Mouse (Mus musculus) v-Abl transformed pro-B cells (cell line): ENCODE measurements around the gene Cdca7l.

Experiments used
- in situ Hi-C, 2 experiments: fragments of 400-800 bp; cut with MboI; formaldehyde crosslinking; loops; one replicate each; pipeline ENCODE4 v1.15.1; 2025; ENCODE audit not compliant: unreplicated experiment in 2 of 2

Cdca7l gene

DNA sequence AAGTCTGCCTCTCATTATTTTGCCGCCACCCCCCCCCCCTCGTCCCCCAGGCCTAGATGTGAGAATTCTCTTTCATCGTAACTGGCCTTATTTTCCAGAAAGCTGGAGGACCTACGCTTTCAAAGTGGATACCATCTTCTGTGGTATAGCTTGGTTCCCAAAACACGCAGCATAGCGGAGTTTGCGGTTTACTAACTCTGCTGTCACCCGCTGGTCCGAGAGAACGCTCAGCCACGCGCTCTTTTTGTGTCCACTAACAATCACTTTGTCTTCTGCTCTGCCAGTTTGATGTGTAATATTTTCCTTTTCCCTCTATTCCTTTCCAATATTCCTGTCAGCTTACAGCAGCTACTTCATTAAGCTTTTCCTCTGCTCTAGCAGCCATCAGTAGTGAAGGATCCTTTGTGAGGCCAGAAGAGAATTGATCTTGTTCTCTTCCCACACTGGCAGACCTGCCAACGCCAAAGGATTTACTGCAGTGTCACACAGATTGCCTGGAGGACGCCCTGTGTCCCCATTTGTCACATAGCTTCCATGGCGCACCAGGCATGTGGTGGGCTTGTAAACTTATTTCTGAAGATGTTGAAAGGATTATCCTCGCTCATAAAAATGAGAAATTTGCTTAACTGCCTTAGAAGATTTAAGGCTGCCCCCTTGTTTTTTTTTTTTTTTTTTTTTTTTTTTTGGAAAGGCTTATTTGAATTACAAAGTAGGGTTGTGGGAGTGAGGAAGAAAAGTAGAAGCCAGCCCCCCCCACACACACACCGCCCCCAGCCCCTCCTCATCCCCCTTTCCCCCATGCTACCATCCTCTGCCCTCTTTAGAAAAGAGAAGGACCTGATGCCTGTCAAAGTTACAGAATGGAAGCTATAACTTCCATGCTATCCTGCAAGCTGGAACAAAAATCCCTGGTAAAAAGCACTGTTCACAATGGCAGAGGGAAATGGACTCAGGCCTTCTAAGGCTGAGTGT is 4.6 kb downstream of the Cdca7l start:
- in situ Hi-C loops = loop anchor here in 1 of 2 experiments (25.0 kb wide), 1 partner anchor 1054 kb away; no protein-coding TSS in a partner anchor

DNA sequence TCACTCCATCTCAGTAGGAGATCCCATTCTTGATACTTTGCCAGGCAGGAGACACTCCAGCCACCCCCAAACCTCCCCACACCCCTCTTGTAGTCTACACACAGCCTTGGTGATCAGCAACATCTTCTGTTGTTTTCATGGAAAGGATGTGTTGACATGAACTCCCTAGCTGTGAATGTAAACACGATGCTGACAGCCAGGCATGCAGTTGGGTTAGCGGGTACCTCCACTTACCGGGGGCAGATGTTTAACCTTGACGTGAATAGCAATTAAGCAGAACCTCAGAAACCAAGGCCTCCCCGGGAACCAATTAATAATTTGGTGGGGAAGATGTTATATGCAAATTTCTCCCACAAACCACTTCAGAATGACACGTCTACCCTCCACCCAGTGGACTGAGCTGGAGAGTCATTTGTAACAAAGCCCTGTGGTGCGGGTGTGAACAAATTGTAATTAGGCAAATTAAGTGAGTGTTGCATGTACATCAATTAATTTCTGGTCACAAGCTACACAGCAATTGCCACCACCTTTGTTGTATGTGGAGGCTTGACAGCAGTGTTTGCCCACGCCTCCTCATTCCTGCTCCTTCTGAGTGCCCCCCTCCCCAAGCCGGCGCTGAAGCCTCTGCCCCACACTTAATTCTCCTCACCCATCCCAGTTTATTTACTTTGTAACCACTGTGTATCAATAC is 5.4 kb downstream of the Cdca7l start:
- in situ Hi-C loops = loop anchor here in 1 of 2 experiments (25.0 kb wide), 1 partner anchor 1053 kb away; no protein-coding TSS in a partner anchor

DNA sequence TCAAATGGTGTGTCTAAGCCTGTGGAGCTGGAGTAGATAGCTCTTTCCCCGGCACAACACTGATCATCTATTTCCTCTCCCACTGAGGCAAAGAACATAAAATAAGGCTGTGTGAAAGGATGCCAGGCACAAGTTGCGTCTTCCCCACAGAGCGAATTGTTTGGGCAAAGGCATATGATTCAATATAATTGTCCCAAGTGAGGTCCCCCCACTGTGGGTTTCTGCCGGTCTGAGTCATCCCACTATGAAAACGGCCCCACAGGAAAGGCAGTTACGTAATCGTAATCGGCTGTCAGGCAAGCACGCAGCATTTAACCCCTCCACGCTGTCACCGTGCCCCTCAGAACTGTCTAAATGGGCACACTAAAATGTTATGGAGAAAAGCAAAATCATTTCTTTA is 6.0 kb downstream of the Cdca7l start:
- in situ Hi-C loops = loop anchor here in 1 of 2 experiments (25.0 kb wide), 1 partner anchor 1052 kb away; no protein-coding TSS in a partner anchor

DNA sequence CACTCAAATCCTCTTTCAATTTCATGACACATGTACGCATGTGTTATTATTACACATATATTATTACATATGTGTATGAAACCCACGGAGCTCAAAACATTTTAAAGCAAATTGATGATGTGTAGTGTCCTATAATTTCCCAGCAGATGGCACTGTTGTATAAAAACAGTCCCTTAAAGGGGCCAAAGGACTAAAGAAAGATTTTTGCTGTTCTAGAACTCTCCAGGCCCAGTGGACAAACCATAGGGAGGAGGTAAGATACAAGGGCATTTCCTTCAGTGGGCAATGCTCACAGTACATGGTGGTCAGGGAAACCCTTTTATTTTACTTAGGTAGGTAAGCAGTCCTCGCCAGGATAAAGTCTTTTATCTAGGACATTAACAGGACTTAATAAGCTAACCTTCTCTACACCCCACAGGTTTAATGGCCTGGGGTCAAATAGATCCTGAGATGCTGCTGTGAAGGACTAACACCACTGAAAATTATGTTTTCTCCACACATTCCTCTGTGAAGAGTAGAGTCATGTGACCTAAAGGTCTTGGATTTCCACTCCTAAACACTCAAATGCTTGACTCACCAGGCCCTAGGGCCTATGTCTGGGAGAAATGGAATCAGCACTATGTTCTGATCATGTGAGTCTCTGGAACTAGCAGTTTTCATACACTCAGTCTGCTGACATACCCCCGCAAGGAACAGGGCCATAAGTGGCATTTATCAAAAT is 16.2 kb downstream of the Cdca7l start:
- in situ Hi-C loops = loop anchor here (5.0 to 25.0 kb wide), 5 partner anchors 172 to 1042 kb away; partner anchors contain the start of gene Sp4 (in 1 of the 2)

DNA sequence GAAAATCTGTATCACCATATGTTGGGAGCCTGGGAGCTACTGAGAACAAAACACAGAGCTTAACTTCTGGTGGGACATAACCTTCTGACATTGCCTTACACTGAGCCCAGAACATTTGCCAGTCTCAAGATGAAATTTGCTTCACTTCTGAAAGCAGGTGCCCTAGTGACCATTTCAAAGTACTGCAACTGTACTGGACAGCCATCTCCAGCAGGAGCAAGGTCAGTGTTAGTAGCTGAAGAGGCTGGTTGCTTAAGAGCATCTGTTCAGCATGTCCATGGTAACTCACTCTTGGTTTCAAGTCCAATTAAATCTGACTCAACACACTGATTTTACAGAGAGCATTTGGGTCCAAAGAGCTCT is 16.8 kb downstream of the Cdca7l start:
- in situ Hi-C loops = loop anchor here (5.0 to 25.0 kb wide), 5 partner anchors 171 to 1041 kb away; partner anchors contain the start of gene Sp4 (in 1 of the 2)

DNA sequence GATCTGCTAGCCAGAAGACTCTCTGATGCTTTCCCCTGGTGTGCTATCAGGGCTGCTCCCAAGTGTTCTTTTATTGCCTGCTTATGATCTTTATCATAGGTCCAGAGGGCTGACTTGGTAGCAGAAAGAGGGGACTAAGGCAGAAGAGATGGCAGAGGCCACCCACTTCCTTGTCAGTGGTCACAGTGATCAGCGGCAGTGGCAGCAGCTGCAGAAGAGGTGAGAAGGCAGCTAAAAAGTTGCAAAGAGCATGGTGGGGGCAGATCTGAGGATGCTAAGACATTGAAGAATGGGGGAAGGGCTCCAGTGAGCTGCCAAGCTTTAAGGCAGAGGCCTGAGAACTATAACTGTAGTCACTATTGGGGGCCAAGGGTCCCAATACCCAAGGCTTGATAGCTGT is 17.3 kb downstream of the Cdca7l start:
- in situ Hi-C loops = loop anchor here (5.0 to 25.0 kb wide), 5 partner anchors 171 to 1041 kb away; partner anchors contain the start of gene Sp4 (in 1 of the 2)

DNA sequence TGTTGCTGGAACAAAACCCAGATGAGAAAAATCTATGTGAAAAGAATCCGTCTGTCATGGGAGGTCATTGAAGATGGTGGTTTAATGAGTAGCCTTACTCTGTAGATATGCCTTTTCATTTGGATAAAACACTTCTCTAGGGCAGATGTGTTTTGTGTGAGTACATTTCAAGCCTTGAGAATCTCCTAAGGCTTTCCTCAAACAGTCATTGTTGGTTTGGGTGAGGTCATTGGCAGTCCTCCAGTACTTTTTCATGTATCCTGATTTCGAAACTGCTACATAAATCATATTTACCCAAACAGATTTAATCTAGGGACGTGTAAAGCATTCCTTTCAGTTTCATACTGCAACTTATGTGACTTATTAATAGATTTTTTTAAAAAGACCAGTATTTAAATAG is 24.3 kb downstream of the Cdca7l start:
- in situ Hi-C loops = loop anchor here in 1 of 2 experiments (10.0 kb wide), 1 partner anchor 476 kb away; the partner anchor contains the start of gene Sp4

DNA sequence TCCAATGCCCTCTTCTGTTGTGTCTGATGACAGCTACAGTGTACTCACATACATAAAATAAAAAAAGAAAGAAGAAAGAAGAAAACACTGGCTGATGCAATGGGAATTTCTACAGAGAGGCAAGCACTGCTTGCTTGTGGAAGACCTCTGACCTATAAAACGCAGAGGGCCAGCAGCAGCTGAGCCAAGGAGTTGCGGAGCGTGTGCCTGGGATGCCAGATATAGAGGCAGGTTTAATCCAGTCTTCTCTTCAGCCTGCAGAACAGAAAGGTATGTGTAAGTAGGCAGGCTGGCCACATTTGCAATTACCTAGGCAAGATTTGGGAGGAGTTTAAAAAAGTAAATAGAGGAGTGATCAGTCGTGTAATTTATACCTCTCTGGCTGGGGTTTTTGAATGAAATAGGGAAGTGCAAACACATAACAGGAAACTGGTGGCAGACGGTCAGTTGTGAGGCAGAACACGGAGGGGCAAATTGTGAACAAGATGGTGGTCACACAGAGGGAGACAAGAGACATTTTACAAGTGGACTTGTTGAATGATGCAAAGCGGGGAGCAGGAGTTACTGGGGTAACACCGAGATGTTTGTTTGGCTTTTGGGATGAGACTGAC is 27.4 kb downstream of the Cdca7l start:
- in situ Hi-C loops = no loop called here

DNA sequence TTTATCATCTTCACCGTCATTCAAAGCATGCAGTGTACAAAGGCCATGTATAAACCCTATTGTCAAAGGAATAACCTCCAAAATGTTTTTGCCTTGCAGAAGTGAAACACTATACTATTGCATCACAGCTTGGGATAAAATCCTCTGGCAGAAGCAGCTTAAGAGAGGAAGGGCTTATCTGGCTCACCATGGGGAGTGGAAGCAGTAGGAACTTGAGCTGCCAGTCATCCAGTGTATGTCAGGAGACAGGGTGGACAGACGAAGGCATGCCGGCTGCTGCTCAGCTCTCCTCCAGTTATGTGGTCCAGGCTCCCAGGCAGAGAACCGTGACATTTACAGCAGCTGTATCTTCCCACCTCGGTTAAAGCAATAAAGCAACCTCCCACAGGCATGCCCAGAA is 28.1 kb downstream of the Cdca7l start:
- in situ Hi-C loops = no loop called here

DNA sequence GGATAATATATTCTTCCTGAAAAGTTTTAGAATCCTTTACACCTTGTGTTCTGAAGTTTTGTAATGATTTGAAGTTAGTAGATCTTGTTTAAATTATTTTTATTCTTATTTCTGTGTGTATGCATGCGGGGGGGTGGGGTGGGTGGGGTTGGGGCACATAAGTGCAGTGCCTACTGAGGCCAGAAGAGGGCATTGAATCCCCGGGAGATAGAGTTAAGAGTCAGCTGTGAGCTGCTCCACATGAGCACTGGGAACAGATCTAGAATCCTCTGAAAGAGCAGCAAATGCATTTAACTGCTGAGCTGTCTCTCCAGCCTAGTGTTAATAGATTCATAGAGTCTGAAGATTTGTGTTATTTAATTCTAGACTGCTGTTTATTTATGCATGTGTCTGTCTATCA is 30.6 kb downstream of the Cdca7l start:
- in situ Hi-C loops = no loop called here

DNA sequence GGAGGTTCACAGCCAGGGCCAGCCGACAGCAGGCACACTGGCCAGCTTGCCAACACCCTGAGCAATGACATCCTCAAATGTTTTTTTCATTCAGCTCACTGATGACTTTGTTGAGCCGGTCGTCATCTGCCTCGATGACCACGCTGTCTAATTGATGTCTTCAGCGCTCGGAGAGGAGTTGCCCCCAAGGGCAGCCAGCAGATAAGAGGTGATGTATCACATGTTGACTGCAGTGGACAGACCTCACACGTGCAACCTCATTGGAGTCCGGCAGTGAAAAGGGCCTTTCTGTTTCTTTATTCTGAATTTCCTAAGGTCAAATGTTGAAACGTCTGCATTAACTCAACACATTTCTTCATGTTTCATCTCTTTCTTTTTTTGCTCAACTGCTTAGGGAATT is 31.3 kb downstream of the Cdca7l start:
- in situ Hi-C loops = no loop called here

DNA sequence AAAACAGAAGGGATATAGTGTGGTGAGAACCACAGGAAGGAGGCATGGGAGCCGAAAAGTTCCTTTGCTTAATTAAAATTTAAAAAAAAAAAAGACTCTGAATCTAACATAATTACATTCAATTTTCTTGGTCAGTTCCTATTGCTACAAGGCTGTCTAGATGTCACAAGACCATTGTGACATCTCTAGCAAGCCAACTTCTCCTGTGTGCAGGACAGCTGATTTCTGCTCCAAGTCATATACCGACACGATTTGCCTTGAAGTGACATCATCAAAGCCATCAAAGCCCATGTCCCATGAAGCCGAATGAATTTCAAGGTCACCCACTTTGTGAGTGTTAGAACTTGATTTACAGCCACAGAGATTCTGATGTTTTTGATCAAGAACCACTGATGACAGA is 33.3 kb downstream of the Cdca7l start:
- in situ Hi-C loops = no loop called here

DNA sequence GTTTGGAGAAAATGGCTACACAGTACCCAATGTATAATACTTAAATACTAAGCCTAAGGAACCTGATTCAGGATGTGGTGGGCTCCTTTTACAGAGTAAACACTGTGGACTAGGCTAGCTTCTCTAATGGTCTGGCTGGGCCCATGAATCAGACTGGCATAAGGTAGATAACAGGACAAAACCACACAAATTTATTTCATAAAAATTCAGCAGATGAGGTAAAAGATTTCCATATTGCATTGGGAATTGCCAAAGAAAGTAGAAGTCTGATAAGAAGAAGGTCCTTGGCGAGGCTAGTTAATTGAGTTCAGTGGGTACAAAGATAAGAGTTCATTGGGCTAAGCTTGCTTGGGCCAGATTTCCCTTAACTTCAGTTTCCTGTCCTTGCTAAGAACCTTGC is 36.6 kb downstream of the Cdca7l start:
- in situ Hi-C loops = no loop called here

DNA sequence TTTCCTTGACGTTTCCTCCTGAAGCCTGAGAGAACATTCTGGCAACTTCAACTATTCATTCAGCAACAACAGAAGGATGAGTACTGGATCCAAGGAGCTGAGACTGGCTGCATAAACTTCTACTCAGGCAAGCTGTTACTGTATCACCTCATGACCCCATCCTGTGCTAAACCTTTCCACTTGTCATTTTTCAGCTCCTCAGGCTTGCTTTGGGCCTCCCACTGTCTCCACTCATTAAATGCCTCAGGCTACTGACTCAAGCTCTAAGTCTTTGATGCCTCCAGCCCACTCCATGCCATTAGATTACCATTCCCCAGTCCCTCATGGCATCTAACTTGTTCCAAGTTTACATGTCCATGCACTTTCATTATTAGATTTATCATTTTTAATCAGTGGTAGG is 38.6 kb downstream of the Cdca7l start:
- in situ Hi-C loops = no loop called here

DNA sequence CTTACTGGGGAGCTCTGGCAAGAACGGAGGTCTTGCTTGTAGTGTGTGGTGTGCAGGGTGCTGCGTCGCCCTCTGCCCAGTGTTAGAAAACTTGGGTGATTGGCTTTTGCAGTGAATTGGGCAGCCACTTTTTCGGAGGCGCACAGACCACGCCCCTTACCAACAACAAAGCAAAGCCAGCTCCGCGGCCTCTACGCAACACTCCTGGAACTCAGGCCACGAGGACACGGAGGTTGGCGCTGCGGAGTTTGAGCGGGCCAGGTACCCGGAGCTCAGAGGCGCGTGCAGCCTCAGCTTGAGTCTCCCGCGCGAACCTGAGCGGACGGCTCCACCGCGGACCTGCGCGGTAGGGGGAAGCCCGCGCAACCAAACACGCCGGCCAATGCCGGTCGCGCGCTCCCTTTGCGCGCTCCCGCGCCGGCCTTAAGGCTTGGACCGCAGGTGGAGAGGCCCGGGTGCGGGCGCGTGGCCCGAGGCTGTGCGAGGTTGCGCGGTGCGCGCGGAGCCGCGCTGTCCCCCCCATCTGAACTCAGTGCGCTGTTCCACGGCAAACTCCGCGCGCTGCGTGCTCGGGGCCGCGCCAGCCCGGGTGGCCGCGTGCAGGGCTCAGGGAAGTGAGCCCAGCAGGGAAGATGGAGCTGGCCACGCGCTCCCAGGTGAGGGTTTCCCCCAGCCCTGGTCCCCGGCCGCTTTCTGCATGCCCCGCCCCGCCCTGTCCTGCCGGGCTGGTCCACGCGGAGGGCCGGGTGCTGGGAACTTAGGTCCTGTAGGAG is 39.4 kb downstream of the Cdca7l start:
- in situ Hi-C loops = no loop called here

DNA sequence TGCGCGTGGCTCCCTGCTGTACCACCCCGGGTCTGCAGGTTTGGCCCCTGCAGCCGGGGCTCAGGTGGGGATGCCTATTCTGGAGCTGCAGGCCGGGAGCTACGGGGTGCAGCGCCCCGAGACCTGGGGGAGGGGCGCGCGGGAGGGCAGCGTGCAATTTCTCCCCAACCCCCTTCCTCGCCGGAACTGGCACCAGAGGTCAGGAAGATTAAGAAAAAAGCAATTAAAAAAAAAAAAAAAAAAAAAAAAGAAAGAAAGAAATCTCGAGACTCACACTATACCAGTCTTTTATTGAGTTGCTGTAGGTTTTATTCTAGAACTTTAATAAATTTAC is 40.0 kb downstream of the Cdca7l start:
- in situ Hi-C loops = no loop called here

DNA sequence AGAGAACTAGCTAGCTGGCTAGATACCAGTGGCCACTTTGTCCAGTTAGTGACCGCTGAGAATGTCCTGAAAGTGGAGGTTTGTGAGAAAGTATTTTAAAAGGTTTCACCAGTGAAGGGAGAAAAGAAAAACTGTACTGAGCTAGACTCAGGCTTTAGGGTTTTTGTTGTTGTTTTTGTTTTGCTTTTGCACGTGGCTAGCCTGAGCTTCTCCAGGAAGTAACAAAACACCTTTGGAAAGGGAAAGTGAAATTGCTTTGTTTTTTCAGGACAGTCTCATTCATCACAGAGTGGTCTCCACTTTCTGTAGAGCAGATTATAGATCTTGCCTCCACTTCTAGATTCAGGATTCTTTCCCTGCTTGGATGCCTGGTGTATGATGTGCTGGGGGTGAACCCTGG is 40.8 kb downstream of the Cdca7l start:
- in situ Hi-C loops = no loop called here

DNA sequence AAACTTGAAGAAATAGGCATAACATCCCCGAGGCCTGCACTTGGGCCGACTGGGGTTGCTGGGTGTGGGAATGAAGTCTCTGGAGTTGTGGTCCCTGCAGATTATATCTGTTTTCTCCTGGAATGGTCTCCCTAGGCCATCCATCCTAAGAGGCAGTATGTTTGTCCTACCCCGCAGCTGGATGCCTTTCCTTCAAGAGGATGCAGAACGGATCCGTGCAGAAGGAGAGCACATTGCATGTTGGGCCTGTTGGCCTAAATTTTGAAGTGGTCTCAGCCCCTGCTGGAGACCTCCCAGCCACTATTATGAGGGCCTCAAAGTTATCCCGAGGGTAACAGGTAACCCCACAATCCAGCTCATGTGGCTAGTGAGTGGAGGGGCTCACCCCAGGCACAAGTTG is 44.5 kb downstream of the Cdca7l start:
- in situ Hi-C loops = no loop called here

DNA sequence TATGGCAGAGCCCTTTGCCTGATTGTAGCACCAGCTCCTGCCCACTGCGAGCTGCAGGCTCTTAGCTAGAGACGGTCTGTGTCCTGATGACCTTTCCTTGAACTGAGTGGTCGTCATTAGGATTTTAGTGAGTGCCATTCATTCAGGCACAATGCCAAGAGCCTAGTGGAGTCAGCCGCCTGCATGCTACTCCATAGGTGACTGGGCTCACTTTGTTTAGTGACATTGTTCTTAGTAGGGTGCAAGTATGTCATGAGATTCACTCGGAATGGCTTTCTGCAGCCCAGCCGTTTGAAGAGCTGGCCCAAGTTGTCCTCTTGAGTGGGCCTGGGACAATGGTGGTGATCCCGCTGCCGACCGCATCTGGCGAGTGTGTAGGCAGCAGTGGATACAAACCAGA is 46.4 kb downstream of the Cdca7l start:
- in situ Hi-C loops = no loop called here

DNA sequence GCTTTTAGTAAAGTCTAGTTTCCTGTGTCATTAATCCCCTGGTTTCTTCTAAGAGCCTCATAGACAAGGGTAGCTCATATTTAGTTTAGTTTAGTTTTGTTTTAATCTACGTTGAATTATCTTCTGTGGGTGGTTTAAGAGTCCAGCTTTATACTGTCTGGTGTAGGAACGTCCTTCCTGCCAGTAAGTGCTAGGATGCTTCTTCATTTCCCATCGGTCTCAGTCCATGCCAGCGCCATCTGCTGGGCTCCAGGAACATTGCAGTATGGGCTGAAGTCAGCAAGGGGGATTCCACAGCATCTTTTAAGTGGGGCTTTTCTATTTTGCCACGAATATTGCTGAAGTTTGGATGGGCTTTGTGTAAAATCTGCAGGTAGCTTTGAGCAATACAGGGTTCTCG is 49.2 kb downstream of the Cdca7l start:
- in situ Hi-C loops = no loop called here
